Mouse (Mus musculus) C2C12 (cell line): ENCODE measurements around the gene Mcrip1. TPM values are rescaled to one million over a fixed set of nuclear protein-coding genes. Genes with fewer than 3 reads are reported as not detected.

Source experiments
- H3K27me3 ChIP-seq: one replicate; pipeline ENCODE4 v1.6.1; 2011; ENCODE audit not compliant: control insufficient read depth, insufficient read depth, insufficient read length
- H3K36me3 ChIP-seq: one replicate; pipeline ENCODE4 v1.6.1; 2011; ENCODE audit not compliant: control insufficient read depth, insufficient read depth
- H3K4me3 ChIP-seq: one replicate; pipeline ENCODE4 v1.5.1; 2011; ENCODE audit warnings: mild to moderate bottlenecking, control low read depth; ENCODE audit not compliant: poor library complexity, insufficient read depth, severe bottlenecking
- H3K79me2 ChIP-seq: one replicate; pipeline ENCODE4 v1.6.1; 2011; ENCODE audit not compliant: control insufficient read depth, insufficient read depth
- H3K79me3 ChIP-seq: one replicate; pipeline ENCODE4 v1.6.1; 2011; ENCODE audit warnings: low read depth, control low read depth
- H3ac ChIP-seq: one replicate; pipeline ENCODE3; 2011; ENCODE audit warnings: low read depth; ENCODE audit not compliant: control insufficient read depth, insufficient read length
- CEBPB ChIP-seq: IDR thresholded peaks from one replicate; pipeline ENCODE4 v1.6.1; 2011; ENCODE audit warnings: low read depth, mild to moderate bottlenecking, control low read depth, moderate library complexity
- CTCF ChIP-seq: IDR thresholded peaks from one replicate; pipeline ENCODE4 v1.5.1; 2011; ENCODE audit not compliant: control insufficient read depth, insufficient read depth, insufficient read length
- FOSL1 ChIP-seq: IDR thresholded peaks from one replicate; pipeline ENCODE4 v1.8.0; 2011; ENCODE audit warnings: mild to moderate bottlenecking, low read length; ENCODE audit not compliant: poor library complexity, insufficient read depth, severe bottlenecking
- MAX ChIP-seq: IDR thresholded peaks from one replicate; pipeline ENCODE4 v1.6.1; 2011; ENCODE audit warnings: mild to moderate bottlenecking, control low read depth
- MYOD1 ChIP-seq: IDR thresholded peaks from one replicate; pipeline ENCODE4 v1.6.1; 2011; ENCODE audit warnings: low read depth; ENCODE audit not compliant: control insufficient read depth, insufficient read length
- MYOG ChIP-seq: IDR thresholded peaks from one replicate; pipeline ENCODE4 v1.6.1; 2011; ENCODE audit not compliant: control insufficient read depth, insufficient read length; ENCODE audit errors: extremely low read depth
- USF1 ChIP-seq: IDR thresholded peaks from one replicate; pipeline ENCODE4 v1.6.1; 2011; ENCODE audit warnings: low read depth, mild to moderate bottlenecking, control low read depth, moderate library complexity
- polyA plus RNA-seq: library from polyadenylated mRNA; unstranded; fragments of >200 nt; fragmentation: generic; extraction: Trizol; gene quantifications from one replicate; pipeline ENCODE4 v1.2.1, GENCODE M21; 2012; ENCODE audit warnings: missing spikeins

Mcrip1 gene
- polyA plus RNA-seq, 1 experiment = 90.7 TPM

DNA sequence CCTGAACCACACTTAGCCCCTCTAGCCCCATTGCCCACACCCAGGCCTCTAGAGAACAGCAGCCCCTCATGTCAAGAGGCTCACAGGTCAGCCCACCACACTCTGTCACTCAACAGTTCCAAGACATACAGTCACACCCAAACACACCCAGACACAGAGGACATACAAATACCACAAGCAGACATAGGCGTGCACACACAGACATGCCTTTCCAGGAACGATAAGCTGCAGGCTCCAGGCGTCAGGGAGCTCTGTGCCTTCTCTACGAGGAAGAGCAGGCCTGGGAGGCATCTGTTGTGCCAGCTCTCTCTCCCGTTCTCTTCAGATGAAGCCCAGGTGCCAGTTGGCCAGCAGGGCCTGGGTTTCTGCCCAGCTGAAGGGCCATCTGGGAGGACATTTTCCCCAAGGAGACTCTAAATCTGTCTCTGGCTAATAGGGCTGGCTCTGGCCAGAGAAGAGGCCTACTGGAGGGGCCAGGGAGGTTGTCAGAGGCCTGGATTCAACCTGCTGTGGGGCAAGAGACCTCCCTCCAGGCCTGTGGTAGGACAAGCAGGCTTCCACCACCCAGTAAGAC is 28.5 kb downstream of the Mcrip1 start:
- TF ChIP-seq CTCF = no peak
- no peak for TF ChIP-seq FOSL1
- TF ChIP-seq MAX = no peak
- TF ChIP-seq MYOG = no peak
- no peak for TF ChIP-seq USF1
- no peak for TF ChIP-seq CEBPB
- TF ChIP-seq MYOD1 = no peak

DNA sequence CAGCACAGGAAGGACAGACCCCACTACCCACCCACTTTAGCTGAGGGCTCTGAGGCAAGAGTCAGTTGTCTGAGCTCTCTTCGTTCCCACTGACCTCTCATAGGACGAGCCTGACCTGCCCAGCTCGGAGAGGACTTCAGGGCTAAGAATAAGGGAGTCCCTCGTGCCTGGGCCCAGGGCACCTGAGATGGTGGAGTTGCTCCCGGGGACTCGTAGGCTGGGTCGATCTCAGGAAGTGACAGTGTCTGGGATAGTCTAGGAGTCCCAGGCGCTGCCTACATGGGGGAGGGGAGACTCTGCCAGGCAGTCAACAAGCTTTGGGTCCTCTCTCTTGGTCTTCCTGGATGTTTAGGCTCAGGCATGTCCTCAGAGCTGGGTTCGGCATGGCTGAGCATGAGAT is 29.0 kb downstream of the Mcrip1 start:
- H3K79me3 ChIP-seq = no peaks in the 10 kb centered on the region
- no peak for TF ChIP-seq CTCF
- TF ChIP-seq MYOD1 = no peak
- TF ChIP-seq FOSL1 = no peak
- TF ChIP-seq MAX = no peak
- no peak for TF ChIP-seq USF1
- TF ChIP-seq CEBPB = no peak
- TF ChIP-seq MYOG = no peak
- no peak overlapping the region for H3K4me3 ChIP-seq
- H3K27me3 ChIP-seq = no peaks in the 10 kb centered on the region
- no peaks in the 10 kb centered on the region for H3K79me2 ChIP-seq
- no peaks in the 10 kb centered on the region for H3K36me3 ChIP-seq
- no peak overlapping the region for H3ac ChIP-seq

More for the DNA sequence above, 28.5 kb downstream of the Mcrip1 start:
- Histone ChIP-seq H3K36me3 (no peaks in the 10 kb centered on the region), H3K79me3 (no peaks in the 10 kb centered on the region), H3K79me2 (no peaks in the 10 kb centered on the region), H3ac (no peak overlapping the region), H3K27me3 (no peaks in the 10 kb centered on the region), H3K4me3 (no peak overlapping the region)

DNA sequence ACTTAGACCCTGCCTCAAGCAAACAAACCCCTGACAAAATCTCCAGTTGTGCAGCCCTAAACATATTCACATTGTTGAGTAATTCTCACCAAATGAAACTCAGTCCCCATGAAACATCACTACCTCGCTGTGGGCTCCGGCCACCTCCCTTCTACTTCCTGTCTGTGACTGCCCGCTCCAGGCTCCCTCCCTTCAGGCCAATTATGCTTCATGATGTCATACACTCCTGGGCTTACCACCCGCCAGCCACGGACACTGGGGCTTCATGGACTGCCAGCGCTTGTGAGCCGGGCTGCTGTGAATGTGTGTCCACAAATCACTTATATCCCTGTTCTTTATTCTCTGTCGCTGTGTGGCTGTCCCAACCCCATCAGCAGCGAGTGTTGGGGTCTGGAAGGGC is 29.8 kb downstream of the Mcrip1 start:
- no peaks in the 10 kb centered on the region for H3K79me3 ChIP-seq
- H3K27me3 ChIP-seq = no peaks in the 10 kb centered on the region
- H3K4me3 ChIP-seq = no peak overlapping the region
- no peaks in the 10 kb centered on the region for H3K36me3 ChIP-seq
- TF ChIP-seq USF1 (no peak), CEBPB (no peak), FOSL1 (no peak), MYOG (no peak), MYOD1 (no peak), MAX (no peak), CTCF (no peak)
- no peaks in the 10 kb centered on the region for H3K79me2 ChIP-seq
- H3ac ChIP-seq = no peak overlapping the region

DNA sequence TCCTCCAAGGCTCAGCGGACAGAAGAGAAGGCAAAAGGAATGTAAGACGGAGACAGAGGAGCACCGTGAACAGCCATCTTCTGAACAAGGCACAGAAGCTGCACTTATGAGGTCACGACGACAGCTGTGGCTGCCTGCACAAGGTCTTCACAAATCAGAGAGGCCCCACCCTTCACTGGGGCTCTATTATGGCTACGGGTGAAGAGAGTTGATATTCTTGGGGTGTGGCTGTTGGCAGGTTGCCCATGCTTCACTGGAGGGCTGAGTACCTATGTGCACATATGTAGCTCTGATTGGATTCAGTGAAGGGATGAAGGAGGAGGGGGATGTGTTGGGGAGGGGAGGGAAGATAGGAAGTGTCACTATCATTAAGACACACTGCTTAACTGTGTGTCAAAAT is 31.0 kb downstream of the Mcrip1 start:
- Histone ChIP-seq H3ac (no peak overlapping the region), H3K79me2 (no peaks in the 10 kb centered on the region), H3K27me3 (no peaks in the 10 kb centered on the region), H3K79me3 (no peaks in the 10 kb centered on the region), H3K36me3 (no peaks in the 10 kb centered on the region), H3K4me3 (no peak overlapping the region)
- TF ChIP-seq MAX = no peak
- no peak for TF ChIP-seq CEBPB
- no peak for TF ChIP-seq MYOG
- no peak for TF ChIP-seq FOSL1
- TF ChIP-seq USF1 = no peak
- TF ChIP-seq CTCF = no peak
- no peak for TF ChIP-seq MYOD1

DNA sequence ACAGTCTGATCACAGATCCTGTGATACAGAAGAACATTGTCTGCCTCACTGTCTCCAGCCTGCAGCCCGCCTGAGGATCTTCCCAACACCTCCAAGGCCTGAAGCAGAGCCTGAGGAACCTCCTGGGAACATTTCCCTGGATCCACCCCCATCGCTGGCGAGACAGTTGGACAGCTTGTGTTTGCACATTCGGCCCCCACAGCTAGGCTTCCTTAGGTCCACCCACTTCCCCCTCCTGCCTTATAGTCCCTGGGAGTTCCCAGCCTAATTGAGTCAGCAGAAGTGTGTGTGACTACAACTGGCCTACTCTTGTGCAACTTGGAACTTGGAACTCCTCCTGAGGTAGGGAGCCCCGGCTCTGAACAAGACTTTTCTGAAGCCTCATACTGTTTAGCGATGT is 31.5 kb downstream of the Mcrip1 start:
- H3K27me3 ChIP-seq = no peaks in the 10 kb centered on the region
- H3K36me3 ChIP-seq = no peaks in the 10 kb centered on the region
- H3K79me3 ChIP-seq = no peaks in the 10 kb centered on the region
- no peak overlapping the region for H3ac ChIP-seq
- TF ChIP-seq CEBPB = peak; percentile 59
- TF ChIP-seq CTCF = no peak
- no peak for TF ChIP-seq FOSL1
- H3K79me2 ChIP-seq = no peaks in the 10 kb centered on the region
- H3K4me3 ChIP-seq = no peak overlapping the region

DNA sequence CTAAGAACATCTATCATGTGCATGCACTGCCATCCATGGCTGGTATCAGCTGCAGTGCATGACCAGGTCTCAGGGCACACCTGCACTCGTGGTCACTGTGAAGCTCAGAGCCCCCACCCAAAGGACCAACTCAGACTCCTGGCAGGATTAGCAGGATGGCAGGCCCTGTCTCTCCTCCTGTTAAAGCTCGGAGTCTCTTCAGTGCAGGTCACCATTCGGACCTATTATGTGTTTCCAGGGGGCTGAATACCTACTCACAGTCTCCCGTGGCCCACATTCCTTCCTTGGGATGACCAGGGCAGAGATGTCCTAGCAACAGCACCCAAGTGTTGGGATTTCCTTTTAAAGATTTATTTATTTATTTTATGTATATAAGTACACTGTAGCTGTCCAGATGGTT is 32.4 kb downstream of the Mcrip1 start:
- Histone ChIP-seq H3K27me3 (no peaks in the 10 kb centered on the region), H3K4me3 (no peak overlapping the region), H3K36me3 (no peaks in the 10 kb centered on the region), H3K79me3 (no peaks in the 10 kb centered on the region), H3K79me2 (no peaks in the 10 kb centered on the region), H3ac (no peak overlapping the region)
- TF ChIP-seq MAX = no peak
- no peak for TF ChIP-seq CEBPB
